Mouse (Mus musculus) liver, embryonic 13.5 days (tissue): Measurements from ENCODE around the gene Prg4. TPM values are rescaled to one million over a fixed set of nuclear protein-coding genes. Genes with fewer than 3 reads are reported as not detected.

Source experiments
- ATAC-seq: fragments of 200-750 bp; cut with Nextera tagmentation; 2 replicates; pipeline ENCODE4 v1.8.0; 2017; ENCODE audit warnings: low read depth, mild to moderate bottlenecking, moderate number of reproducible peaks, moderate library complexity
- DNase-seq: peaks from one replicate; pipeline ENCODE4 v3.0.0; 2022
- H3K27ac ChIP-seq: fragments of 300-500 bp; sonication (generic); 2 replicates; pipeline ENCODE4 v1.5.1; 2015; ENCODE audit warnings: moderate library complexity, mild to moderate bottlenecking, inconsistent platforms
- H3K27me3 ChIP-seq: fragments of 300-500 bp; sonication (generic); 2 replicates; pipeline ENCODE4 v1.6.1; 2015; ENCODE audit warnings: mild to moderate bottlenecking, inconsistent platforms
- H3K36me3 ChIP-seq: fragments of 300-500 bp; sonication (generic); 2 replicates; pipeline ENCODE4 v1.6.1; 2015; ENCODE audit warnings: mild to moderate bottlenecking, inconsistent platforms
- H3K4me1 ChIP-seq: fragments of 300-500 bp; sonication (generic); replicated peaks from 2 replicates; pipeline ENCODE4 v1.6.1; 2015; ENCODE audit warnings: inconsistent platforms
- H3K4me2 ChIP-seq: fragments of 300-500 bp; sonication (generic); 2 replicates; pipeline ENCODE4 v1.6.1; 2015; ENCODE audit warnings: inconsistent platforms, mild to moderate bottlenecking, moderate library complexity
- H3K4me3 ChIP-seq: fragments of 300-500 bp; sonication (generic); replicated peaks from 2 replicates; pipeline ENCODE4 v1.5.1; 2015; ENCODE audit warnings: mild to moderate bottlenecking, inconsistent platforms
- H3K9ac ChIP-seq: fragments of 300-500 bp; sonication (generic); 2 replicates; pipeline ENCODE4 v1.6.1; 2015; ENCODE audit warnings: mild to moderate bottlenecking, inconsistent platforms
- H3K9me3 ChIP-seq: fragments of 300-500 bp; sonication (generic); replicated peaks from 2 replicates; pipeline ENCODE4 v1.6.1; 2016; ENCODE audit warnings: inconsistent platforms
- WGBS: fragments of 180-500 bp; shearing (Covaris S2); methylation state at CpG from one replicate; pipeline ENCODE4 v1.1.7; 2015; ENCODE audit not compliant: insufficient replicate concordance; 5-methylcytosine and 5-hydroxymethylcytosine counted together
- polyA plus RNA-seq: library from polyadenylated mRNA; unstranded; fragments of >200 nt; fragmentation: Nextera tagmentation; extraction: Ambion mirVana; gene quantifications from 2 replicates; pipeline ENCODE4 v1.2.1, GENCODE M21; 2015

Prg4 gene
- polyA plus RNA-seq = 0.19 and 0.40 TPM in 2 replicates

- ATAC-seq = no peak
- 77% methylated on average over 3 of the region's 3 CpGs for WGBS
- H3K4me1 ChIP-seq = no peaks in the 10 kb centered on the region
- no peak within 1 kb of the TSS for H3K4me3 ChIP-seq
- no peaks in the 10 kb centered on the region for H3K27me3 ChIP-seq
- H3K9ac ChIP-seq = no peak within 1 kb of the TSS
- H3K9me3 ChIP-seq = no peaks in the 10 kb centered on the region
- H3K36me3 ChIP-seq = no peaks in the 10 kb centered on the region
- no peak within 1 kb of the TSS for H3K4me2 ChIP-seq
- DNase-seq = no peak
- no peak within 1 kb of the TSS for H3K27ac ChIP-seq
Measured at GRCm38 (mm10) chr1:150466132-150466531, at the start of gene Prg4. Gene Prg4, minus strand, starts transcription at chr1:150466165.

GRCm38 (mm10) chr1:150513041-150513440 lies 47.1 kb upstream of the Prg4 start:
- Histone ChIP-seq H3K9me3 (no peaks in the 10 kb centered on the region), H3K36me3 (no peaks in the 10 kb centered on the region), H3K4me2 (no peak overlapping the region), H3K4me3 (no peak overlapping the region), H3K9ac (no peak overlapping the region), H3K27me3 (no peaks in the 10 kb centered on the region), H3K4me1 (no peaks in the 10 kb centered on the region), H3K27ac (no peak overlapping the region)
- DNase-seq (no peak), ATAC-seq (no peak)
- 55% methylated on average over 2 of the region's 2 CpGs for WGBS

- H3K36me3 ChIP-seq = no peaks in the 10 kb centered on the region
- no peaks in the 10 kb centered on the region for H3K9me3 ChIP-seq
- H3K4me1 ChIP-seq = no peaks in the 10 kb centered on the region
- no peak overlapping the region for H3K4me3 ChIP-seq
- DNase-seq (no peak), ATAC-seq (no peak)
- no peak overlapping the region for H3K4me2 ChIP-seq
- WGBS = 26% methylated on average over 2 of the region's 2 CpGs
- no peak overlapping the region for H3K9ac ChIP-seq
- no peaks in the 10 kb centered on the region for H3K27me3 ChIP-seq
- no peak overlapping the region for H3K27ac ChIP-seq
Measured at GRCm38 (mm10) chr1:150505794-150506193, 39.8 kb upstream of the Prg4 start.

GRCm38 (mm10) chr1:150503321-150503720 lies 37.4 kb upstream of the Prg4 start:
- no peak overlapping the region for H3K4me3 ChIP-seq
- H3K9ac ChIP-seq = no peak overlapping the region
- H3K4me1 ChIP-seq = no peaks in the 10 kb centered on the region
- H3K27ac ChIP-seq = no peak overlapping the region
- H3K27me3 ChIP-seq = no peaks in the 10 kb centered on the region
- H3K9me3 ChIP-seq = no peaks in the 10 kb centered on the region
- H3K4me2 ChIP-seq = no peak overlapping the region
- no peaks in the 10 kb centered on the region for H3K36me3 ChIP-seq
- ATAC-seq (no peak), DNase-seq (no peak)
- 65% methylated on average over 4 of the region's 4 CpGs for WGBS

GRCm38 (mm10) chr1:150498177-150498576 lies 32.2 kb upstream of the Prg4 start:
- no peak overlapping the region for H3K9ac ChIP-seq
- H3K9me3 ChIP-seq = no peaks in the 10 kb centered on the region
- no peak for ATAC-seq
- 52% methylated on average over 2 of the region's 2 CpGs for WGBS
- no peaks in the 10 kb centered on the region for H3K4me1 ChIP-seq
- no peak overlapping the region for H3K27ac ChIP-seq
- H3K27me3 ChIP-seq = no peaks in the 10 kb centered on the region
- H3K36me3 ChIP-seq = no peaks in the 10 kb centered on the region
- DNase-seq = no peak
- no peak overlapping the region for H3K4me3 ChIP-seq
- no peak overlapping the region for H3K4me2 ChIP-seq

- Histone ChIP-seq H3K9me3 (no peaks in the 10 kb centered on the region), H3K4me2 (no peak overlapping the region), H3K9ac (no peak overlapping the region), H3K4me3 (no peak overlapping the region), H3K4me1 (no peaks in the 10 kb centered on the region), H3K36me3 (no peaks in the 10 kb centered on the region), H3K27ac (no peak overlapping the region), H3K27me3 (no peaks in the 10 kb centered on the region)
- 35% methylated on average over 2 of the region's 2 CpGs for WGBS
- no peak for ATAC-seq
- DNase-seq = no peak
Measured at GRCm38 (mm10) chr1:150497690-150498089, 31.7 kb upstream of the Prg4 start.

DNA sequence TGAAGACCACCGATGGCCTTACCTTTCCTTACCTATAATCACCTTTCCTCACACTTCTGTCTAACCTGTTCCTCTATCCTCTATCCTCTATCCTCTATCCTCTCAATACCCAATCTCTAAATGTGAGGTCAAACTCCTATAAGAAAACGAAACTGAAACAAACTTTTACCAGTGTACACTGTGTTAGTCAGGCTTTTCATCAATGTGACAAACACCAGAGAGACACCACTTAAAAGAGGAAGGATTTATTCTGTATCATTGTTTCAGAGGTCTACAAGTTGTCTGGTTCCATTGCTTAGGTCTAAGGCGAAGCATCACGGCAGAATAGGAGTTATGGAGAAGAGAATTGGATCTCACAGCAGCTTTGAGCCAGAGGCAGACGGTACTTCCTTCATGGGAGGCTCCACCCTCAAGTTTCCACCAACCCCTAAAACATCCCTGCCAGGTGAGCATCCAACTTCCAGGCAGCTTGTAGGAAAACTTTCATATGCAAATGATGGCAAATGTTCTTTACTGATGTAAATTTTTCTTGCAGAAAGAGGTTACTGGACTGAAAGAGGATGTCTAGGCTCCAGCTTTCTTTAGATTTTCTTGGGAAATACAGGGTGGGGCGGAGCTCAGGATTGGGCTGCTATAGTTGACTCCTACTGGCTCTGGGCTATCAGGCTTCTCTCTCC lies 30.8 kb upstream of the Prg4 start:
- H3K4me3 ChIP-seq = no peak overlapping the region
- no peak for DNase-seq
- no peaks in the 10 kb centered on the region for H3K9me3 ChIP-seq
- 56% methylated on average over 6 of the region's 6 CpGs for WGBS
- no peak overlapping the region for H3K4me2 ChIP-seq
- H3K27ac ChIP-seq = no peak overlapping the region
- no peaks in the 10 kb centered on the region for H3K36me3 ChIP-seq
- H3K9ac ChIP-seq = no peak overlapping the region
- no peak for ATAC-seq
- no peaks in the 10 kb centered on the region for H3K4me1 ChIP-seq
- no peaks in the 10 kb centered on the region for H3K27me3 ChIP-seq

DNA sequence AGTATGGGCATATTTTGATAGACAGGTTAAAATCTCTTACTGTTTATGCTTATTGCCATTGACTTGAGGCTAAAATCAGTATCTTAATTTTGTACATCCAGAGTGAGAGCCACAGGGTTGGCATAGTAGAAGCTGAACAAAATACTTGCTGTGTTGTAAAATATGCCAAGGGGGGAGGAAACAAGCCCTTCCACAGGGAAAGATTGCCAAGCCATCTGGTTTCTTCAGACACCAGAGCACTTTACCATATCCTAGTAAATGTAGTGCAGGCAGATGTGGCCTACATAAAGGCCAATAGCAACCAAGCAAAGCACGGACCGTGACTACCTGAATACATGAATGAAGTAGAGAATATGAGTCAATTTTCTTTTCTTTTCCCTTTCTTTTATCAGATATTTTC lies 23.2 kb upstream of the Prg4 start:
- no peaks in the 10 kb centered on the region for H3K4me1 ChIP-seq
- H3K36me3 ChIP-seq = no peaks in the 10 kb centered on the region
- no peak for ATAC-seq
- no peak for DNase-seq
- H3K9ac ChIP-seq = no peak overlapping the region
- 82% methylated on average over 2 of the region's 2 CpGs for WGBS
- no peak overlapping the region for H3K27ac ChIP-seq
- no peak overlapping the region for H3K4me2 ChIP-seq
- no peaks in the 10 kb centered on the region for H3K27me3 ChIP-seq
- no peaks in the 10 kb centered on the region for H3K9me3 ChIP-seq
- no peak overlapping the region for H3K4me3 ChIP-seq

DNA sequence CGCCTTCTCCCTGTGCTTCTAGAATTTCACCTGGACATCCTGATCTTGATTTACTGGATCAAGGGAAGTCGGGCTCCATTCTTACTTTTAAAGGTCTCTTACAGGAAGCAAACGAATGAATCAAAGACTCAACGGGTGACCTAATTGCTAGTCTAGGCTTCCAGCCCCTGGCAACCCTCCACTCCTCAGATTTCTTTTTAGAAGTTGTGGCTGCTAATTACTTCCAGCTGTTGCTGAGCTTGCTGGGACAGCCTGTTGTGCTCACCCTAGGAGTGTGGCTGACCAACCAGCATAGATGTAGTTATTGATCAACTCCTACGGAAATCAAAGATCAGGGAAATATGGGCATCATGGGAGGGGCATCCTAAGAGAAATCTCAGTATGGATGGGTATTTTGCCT lies 14.7 kb upstream of the Prg4 start:
- 66% methylated on average over 5 of the region's 5 CpGs for WGBS
- DNase-seq (no peak), ATAC-seq (no peak)
- no peak overlapping the region for H3K27ac ChIP-seq
- H3K36me3 ChIP-seq = no peaks in the 10 kb centered on the region
- H3K4me3 ChIP-seq = no peak overlapping the region
- no peaks in the 10 kb centered on the region for H3K27me3 ChIP-seq
- H3K4me1 ChIP-seq = no peaks in the 10 kb centered on the region
- H3K9ac ChIP-seq = no peak overlapping the region
- H3K4me2 ChIP-seq = no peak overlapping the region
- no peaks in the 10 kb centered on the region for H3K9me3 ChIP-seq

- Histone ChIP-seq H3K4me3 (no peak overlapping the region), H3K27me3 (no peaks in the 10 kb centered on the region), H3K4me2 (no peak overlapping the region), H3K36me3 (no peaks in the 10 kb centered on the region), H3K27ac (no peak overlapping the region), H3K4me1 (no peaks in the 10 kb centered on the region), H3K9ac (no peak overlapping the region), H3K9me3 (0 out of 2 replicates have a peak, but pooled peaks cover 3% of the 10 kb centered on the region)
- WGBS = 68% methylated on average over 7 of the region's 7 CpGs
- ATAC-seq (no peak), DNase-seq (no peak)
Measured at GRCm38 (mm10) chr1:150472525-150472924, 6.6 kb upstream of the Prg4 start.

GRCm38 (mm10) chr1:150469992-150470391 lies 4.0 kb upstream of the Prg4 start:
- no peak for ATAC-seq
- no peak for DNase-seq

DNA sequence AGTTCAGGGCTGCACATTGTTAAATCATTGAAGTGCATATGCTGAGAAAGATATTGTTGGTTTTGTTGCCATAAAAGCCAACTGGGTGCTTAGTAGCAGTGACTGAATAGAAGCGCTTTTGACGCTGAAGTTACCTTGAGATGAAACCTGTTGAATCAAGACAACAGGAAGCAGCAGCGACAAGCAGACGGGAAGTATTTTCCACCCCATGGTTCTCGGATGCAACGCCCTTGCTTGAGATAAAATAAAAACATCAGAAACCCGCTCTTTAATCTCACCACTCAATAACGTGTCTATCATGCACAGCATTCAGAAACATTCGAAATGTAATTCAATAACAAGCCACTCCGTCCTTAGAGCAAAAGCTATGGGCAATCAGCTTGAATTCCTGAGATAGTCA lies 601 bp downstream of the Prg4 start:
- Histone ChIP-seq H3K9ac (no peak overlapping the region), H3K4me2 (no peak overlapping the region), H3K27me3 (no peaks in the 10 kb centered on the region), H3K4me1 (no peaks in the 10 kb centered on the region), H3K9me3 (no peaks in the 10 kb centered on the region), H3K27ac (no peak overlapping the region), H3K36me3 (no peaks in the 10 kb centered on the region), H3K4me3 (no peak overlapping the region)
- DNase-seq = no peak
- 50% methylated on average over 10 of the region's 10 CpGs for WGBS
- no peak for ATAC-seq

More at GRCm38 (mm10) chr1:150469992-150470391, 4.0 kb upstream of the Prg4 start:
- Histone ChIP-seq H3K9ac (no peak overlapping the region), H3K4me3 (no peak overlapping the region), H3K4me1 (no peaks in the 10 kb centered on the region), H3K27me3 (no peaks in the 10 kb centered on the region), H3K36me3 (no peaks in the 10 kb centered on the region), H3K4me2 (no peak overlapping the region), H3K27ac (no peak overlapping the region), H3K9me3 (0 out of 2 replicates have a peak, but pooled peaks cover 3% of the 10 kb centered on the region)
- 21% methylated on average over 3 of the region's 3 CpGs for WGBS
